Mouse (Mus musculus): ENCODE data around the gene Fuk.
"Not testable (repeated sequence)": the region's sequence is repeated elsewhere in the genome, so short reads cannot be mapped to it uniquely, and the experiment has no call there.

Gene Fuk

DNA sequence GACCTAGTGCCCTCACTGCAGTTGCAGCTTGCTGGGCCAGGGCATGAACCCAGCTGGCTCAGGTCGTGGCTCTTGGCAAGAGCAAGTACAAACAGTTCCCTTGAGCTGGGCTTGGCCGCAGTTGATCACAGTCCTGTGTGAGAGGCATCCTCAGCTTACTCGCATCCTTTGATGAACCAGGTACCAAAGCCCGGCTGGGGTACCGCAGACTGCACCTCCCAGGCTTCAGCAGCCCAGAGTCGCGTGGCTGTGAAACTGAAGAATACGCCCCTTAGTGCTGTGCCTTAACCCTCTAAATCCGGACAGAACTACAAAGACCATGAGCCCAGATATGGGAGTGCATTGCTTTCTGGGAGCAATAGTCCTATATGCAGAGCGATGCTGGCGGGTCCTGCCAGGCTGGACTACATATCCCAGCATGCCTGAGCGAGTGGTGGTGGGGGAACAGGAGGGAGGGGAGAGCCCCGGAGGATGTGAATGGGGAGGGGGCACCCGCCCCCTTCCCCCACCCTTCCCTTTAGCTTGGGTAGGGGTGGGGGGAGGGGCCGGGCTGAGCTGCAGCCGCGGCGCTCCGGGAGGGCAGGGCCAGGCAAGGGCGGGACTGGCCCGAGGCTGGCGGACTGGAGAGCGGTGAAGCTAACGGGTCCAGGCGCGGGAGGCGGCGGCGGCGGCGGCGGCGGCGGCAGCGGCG is 17.2 kb upstream of the Fuk start, which contains the start of gene St3gal2:
TSS of gene St3gal2 (plus strand) at position 582 of the 691 bp plus-strand sequence.
- peak; percentile 89 for DNase-seq (ENCODE audit: low read depth)

DNA sequence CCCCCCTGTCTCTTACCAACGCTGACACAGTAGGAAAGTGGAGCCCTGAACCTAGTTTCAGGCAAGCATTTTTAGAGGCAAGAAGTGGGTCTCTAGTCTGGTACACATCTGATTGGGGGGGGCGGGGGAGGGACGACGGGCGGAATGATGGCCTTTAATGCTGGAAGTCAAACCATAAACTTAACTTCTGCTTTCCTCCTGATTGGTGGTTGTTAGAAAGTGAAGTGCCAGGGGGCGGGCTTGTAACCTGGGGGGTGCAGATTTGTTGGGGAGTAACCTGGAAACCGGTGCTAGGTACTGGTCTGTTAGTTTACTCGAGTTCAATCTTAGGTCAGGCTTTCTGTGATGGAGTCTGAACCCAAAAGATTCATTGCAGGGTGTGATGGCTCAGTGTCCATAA is 16.2 kb upstream of the Fuk start:
- DNase-seq (ENCODE audit: low read depth): no peak

DNA sequence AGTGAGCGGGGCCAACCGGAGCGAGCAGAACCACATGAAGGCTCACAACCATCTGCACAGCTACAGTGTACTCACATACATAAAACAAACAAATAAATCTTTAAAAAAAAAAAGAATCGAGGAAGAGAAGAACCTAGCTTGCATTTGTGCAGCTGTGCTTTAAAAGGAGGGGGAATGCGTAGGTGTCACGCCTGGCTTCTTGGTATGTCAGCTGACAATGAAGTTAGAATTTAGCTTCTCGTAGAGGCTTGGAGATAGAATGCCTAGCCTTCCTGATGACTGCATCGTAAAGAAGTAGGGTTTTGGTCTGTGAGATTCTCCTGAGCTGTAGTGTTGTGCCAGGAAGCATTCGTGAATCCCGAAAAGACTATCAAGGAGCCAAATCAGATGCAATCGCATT is 15.7 kb upstream of the Fuk start:
- DNase-seq (ENCODE audit: low read depth): no peak

DNA sequence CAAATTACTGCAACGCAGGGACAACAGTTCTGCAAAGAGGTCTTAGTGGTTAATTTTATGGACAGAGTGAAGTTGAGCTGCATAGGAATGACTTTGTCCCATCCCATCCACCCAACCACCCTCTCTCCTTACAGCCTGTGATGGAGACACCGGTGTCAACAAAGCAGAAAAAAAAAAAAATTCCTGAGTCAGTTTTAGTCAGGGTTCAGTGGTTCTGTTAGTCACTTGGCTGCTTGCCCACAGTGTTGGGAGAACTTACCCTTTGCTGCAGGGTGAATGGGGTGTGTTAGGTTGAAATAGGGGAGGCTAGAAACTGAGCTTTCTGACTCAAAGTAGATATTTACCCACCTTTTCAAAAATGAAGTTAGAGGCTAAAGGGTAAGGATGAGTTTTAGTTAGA is 15.1 kb upstream of the Fuk start:
- DNase-seq (ENCODE audit: low read depth): no peak

DNA sequence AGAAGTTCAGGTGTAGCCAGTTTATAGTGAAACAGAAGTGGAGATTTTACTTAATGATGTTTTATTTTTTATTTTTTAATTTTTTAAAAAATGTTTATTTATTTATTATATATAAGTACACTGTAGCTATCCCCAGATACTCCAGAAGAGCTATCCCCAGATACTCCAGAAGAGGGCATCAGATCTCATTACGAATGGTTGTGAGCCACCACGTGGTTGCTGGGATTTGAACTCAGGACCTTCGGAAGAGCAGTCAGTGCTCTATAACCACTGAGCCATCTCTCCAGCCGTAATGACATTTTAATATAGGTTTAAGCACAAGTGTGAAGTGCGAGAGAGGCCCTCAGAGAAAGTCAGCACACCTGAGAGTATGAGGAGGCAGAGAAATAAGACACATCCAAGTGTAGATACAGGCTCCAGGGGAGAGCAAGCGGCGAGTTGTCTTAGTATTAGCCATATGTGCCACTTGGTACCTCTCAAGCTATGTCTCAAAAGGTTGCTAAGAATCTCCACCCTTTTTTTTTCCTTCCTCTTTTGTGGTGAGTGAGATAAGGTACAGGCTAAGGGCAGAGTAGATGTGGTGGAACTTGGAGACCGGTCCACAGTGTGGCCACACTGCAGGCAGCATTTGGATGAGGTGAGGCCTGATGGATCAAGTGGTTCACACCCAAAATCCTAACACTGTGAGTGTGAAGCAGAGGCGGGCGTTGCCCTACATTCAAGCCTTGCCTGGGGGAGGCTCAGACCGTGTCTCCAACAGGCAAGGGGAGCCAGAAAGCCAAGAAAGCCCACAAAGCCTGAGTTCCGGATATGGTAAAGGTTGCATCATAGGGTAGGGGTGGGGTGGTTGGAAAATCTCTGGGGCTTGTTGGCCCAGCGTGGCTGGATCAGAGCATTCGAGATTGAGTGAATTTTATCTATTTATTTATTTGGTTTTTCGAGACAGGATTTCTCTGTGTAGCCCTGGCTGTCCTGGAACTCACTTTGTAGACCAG is 9.6 kb upstream of the Fuk start:
- peak; percentile 40 for DNase-seq (ENCODE audit: low read depth)

DNA sequence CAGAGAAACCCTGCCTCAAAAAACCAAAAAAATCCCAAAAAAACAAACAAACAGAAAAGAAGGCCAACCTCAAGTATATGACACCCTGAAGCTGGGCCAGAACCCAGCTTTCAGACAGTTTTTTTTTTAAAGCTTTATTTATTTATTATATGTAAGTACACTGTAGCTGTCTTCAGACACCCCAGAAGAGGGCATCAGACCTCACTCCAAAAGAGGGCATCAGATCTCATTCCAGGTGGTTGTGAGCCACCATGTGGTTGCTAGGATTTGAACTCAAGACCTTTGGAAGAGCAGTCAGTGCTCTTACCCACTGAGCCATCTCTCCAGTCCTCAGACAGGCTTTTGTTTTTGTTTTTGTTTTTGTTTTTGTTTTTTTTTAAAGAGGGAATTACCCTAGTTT is 7.6 kb upstream of the Fuk start:
- DNase-seq (ENCODE audit: low read depth): not testable (repeated sequence)

DNA sequence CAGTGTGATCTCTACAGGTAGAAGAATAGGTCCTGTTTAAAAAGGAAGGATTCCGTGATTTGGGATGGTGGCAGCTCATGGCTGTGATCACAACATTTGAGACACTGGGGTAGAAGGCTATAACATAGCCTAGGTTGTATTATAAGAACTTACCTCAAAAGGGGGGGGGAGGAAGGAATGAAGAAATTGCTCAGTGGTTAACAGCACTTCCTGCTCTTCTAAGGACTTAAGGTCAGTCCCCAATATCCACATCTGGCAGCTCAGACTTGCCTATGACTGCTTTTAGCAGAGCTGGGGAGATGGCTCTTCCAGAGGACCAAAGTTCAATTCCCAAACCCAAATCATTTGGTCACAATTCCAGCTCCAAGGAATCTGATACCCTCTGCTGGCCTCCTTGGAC is 4.4 kb upstream of the Fuk start:
- DNase-seq (ENCODE audit: low read depth): no peak

DNA sequence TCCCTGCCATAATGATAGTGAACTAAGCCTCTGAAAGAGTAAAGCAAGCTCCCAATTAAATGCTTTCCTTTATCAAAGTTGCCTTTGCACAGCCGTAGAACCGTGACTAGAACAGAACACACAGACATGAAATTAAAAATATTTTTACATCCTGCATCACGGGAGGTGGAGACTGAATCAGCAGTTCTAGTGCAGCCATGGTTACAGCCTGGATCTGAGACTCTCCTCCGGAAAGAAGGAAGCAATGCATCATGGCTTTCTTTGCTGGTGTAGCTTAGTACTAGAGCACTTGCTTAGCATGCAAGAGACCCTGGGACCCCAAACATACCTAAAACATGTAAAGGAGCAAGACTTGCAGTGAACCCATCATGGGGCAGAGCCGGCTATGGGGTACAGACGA is 3.1 kb upstream of the Fuk start:
- DNase-seq (ENCODE audit: low read depth): no peak

DNA sequence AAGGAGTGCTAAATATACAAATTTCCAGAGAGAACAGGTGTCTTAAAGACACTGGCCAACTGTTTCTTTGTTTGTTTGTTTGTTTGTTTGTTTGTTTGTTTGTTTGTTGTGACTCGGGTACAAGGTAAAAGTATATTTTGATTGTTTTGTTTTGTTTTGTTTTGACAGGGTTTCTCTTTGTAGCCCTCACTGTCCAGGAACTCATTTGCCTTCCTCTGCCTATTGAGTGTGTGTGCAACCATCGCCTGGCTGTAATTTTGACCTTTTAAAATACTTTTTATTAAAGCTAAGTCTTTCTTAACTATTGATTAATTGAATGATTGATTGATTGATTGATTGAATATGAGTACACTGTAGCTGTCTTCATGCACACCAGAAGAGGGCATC is 284 bp upstream of the Fuk start:
- DNase-seq (ENCODE audit: low read depth): no peak

DNA sequence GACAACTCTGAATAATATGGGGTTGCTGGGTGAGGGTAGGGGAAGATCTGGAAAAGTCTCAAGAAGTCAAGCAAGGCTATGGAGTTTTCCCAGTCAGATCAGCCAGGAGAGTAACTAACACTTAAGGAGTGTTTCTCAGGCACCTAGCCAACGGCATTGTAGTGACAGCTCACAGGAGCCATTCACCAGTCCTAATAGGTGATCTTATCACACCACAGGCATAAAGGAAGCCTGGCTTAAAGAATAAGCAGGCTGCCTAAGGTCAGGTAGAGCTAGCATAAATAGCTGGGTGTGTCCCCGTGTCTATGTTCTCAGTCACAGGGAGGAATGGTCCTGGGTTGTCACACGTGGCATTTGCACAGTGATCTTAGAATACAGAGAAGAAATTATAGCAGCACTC is 1.2 kb downstream of the Fuk start:
- no peak for DNase-seq (ENCODE audit: low read depth)

DNA sequence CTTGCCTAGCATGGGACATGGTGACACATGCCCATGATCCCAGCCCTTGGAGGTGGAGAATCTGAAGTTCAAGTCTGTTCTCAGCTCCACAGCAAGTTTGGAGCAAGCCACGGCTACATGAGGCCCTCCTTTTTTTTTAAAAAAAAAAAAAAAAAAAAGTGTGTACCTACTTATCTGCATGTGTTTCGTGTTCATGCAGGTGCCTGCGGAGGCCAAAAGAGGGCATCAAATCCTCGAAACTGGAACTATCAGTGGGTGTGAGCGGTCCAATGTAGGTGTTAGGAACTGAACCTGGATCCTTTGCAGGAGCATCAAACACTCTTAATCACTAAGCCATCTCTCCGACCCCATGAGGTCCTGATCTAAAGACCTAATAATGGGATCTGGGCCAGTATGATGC is 4.8 kb downstream of the Fuk start:
- no peak for DNase-seq (ENCODE audit: low read depth)

DNA sequence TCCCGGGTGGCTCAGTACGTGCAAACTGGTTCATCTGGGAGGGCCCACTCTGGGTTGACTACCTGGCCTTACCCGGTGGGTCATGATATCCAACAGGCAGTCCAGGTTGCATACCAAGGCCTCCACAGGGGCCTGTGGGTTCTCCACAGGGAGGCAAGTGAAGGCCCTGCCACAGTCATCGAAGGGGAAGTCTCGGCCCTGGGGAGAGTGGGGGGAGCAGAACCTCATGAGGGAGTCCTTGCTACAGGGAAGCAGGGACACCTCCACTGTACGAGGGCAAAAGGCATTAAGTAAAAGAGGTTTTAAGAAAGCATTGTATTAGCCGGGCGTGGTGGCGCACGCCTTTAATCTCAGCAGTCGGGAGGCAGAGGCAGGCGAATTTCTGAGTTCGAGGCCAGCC is 6.5 kb downstream of the Fuk start:
- no peak for DNase-seq (ENCODE audit: low read depth)

DNA sequence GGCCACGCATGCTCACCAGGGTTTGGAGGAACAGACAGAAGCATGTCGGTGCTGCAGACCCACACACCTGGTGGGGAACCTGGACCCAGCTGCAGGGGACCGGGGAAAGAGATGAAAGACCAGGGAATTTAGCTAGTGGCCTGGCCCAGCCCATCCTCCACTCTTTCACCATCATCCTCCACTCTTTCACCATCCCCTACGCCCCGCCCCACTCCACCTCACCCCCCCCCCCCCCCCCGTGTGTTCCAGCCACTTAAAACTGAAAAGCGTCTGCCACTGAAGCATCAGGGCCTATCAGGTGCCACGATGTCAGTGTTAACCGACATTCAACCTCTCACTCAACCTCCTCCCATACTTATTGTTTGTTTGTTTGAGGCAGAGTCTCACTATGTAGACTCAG is 7.0 kb downstream of the Fuk start:
- no peak for DNase-seq (ENCODE audit: low read depth)

DNA sequence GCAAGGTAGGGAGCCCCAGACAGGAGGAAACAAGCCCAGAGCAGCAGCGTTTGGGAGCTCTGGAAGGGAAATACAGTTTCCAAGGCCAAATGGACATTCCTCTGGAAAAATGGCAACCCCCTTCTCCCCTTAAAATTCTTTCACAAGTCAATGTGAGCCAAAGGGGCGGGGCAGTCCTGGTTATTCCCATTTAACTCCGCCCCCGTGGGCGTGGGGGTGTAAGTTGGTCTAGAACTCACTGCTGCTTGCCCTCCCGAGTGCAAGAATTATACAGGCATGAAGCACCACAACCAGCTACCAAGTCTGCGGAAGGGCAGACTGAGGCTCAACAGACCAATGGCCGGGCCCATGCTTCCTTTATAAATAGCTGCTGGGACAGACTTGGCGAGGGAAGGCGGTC is 7.4 kb downstream of the Fuk start:
- DNase-seq (ENCODE audit: low read depth): no peak

DNA sequence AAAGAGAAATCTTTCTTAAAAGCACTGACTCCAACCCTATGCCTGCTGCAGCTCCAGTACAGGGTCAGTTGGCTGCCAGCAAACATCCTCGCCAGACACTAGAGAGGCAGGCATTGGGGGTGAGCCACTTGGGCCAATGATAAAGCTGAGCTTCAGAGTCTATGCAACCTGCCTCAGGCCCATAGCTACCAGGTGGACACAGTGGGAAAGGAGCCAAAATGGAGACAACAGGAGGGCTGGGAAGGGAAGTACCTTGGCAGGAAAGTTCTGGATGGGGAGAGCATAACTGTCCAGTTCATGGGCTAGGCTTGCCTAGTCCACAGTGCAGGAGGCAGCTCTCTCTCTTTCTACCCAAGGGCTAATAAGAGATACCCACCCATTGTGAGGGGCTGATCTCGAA is 9.4 kb downstream of the Fuk start:
- DNase-seq (ENCODE audit: low read depth): no peak

DNA sequence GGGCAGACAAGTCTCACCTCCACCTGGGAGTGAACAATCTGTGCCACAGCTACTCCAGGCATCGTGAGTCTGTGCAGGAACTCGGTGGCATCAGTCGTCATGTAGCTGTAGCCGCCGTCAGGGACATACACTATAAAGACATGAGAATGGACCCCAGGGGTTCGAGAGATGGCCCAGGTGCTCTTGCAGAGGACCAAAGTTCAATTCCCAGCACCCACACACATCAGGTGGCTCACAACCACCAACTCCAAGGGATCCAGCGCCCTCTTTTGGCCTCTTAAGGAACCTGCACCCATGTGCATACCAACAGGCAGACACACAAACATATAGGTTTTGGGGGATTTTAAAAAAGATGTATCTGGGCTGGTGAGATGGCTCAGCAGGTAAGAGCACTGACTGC is 10.2 kb downstream of the Fuk start:
- no peak for DNase-seq (ENCODE audit: low read depth)

DNA sequence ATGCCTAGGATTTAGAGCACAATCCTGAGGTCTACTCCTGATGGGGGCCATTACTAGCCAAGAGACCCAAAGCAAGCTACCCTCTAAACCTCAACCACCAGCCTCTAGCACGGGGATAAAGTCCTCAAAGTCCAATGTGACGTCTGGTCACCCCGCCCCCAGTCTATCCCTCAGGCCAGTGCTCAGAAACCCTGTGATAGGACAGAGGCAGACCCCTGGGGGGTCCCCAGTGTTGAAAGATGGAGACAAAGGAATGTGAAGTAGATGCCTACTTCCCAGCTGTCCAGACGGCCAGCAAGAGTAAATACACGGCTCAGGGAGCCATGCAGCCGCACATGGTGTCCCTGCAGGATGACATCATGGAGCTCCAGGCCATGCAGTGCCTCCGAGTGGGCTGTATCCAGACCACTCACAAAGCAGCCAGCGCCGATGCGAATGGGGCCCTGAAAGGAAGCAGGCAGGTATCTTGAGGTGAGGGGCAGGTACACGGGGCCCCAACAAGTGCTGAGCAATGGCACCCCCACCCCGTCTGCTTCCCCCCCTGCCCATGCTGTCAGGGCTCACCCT is 12.3 kb downstream of the Fuk start:
- DNase-seq (ENCODE audit: low read depth): no peak

DNA sequence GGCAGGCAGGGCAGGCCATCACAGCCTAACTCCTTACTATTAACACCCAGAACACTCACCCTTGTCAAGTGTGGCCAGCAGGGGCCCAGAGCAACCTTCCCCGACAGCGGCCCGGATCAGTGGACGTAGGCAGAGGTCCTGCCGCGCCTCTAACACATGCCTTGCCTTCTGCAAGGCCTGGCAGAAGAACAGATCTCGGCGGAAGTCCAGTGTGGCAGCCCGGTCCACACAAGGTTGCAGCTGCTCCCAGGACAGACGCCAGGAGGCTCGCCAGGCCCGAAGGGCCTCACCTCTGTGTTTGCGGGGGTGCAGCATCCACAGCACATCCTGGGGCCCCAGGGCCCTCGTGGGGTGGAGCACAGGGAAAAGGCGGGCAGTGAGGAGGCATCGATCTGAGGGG is 13.4 kb downstream of the Fuk start:
- no peak for DNase-seq (ENCODE audit: low read depth)

DNA sequence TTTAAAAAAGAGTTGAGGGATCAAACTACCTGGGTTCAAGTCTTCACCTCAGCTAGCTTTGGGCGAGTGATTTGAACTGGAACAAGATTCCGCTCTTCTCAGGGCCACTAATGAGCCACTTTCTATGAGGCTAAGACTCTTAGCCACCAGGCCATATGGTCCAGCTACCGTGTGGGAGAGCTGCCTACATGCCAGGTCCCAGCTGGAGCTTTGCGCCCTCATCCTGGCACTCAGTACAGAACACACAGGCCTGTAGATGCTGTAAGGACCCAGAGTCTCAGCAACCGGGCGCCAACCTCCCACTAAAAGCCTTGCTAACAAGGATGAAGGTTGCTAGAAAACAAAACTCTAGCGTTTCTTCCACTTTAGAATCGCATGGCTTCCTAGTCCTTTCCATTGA is 13.8 kb downstream of the Fuk start:
- no peak for DNase-seq (ENCODE audit: low read depth)

DNA sequence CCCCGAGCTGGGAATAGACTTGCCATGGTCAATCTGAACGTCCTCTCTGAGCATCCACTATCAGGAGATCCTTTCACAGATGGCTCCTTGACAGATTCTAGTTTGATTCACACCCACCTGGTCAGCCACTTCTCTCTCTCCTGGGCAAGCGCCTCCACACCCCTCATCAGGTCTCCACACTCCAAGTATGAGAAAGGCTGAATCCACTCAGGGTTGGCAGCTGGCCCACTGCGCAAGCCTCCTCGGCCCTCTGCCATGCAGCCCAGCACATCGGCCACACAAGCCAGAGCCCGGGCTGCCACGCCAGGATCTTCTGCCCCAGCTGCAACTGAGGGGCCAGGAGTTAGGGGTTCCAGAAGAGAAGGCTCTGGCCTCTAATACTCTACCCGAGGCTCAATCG is 14.7 kb downstream of the Fuk start:
- no peak for DNase-seq (ENCODE audit: low read depth)

DNA sequence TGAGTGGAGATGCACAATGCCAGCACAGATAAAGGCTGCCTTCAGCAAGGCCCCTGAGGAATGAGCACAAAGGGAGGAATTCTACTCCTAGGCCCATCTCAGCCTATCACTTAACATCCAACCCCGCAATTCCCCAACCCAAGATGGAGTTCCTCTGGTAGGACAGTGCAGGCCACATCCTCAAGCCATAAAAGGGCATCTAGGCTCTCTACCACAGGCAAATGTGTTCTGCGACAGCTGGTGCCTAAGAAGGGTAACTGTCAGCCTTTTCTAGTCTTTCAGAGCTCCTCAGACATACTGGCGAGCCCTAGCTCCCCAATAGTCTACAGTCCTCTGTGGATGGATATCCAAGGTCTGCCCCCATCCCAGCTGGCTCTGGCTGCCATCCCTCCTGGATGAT is 15.7 kb downstream of the Fuk start:
- DNase-seq (ENCODE audit: low read depth): no peak

DNA sequence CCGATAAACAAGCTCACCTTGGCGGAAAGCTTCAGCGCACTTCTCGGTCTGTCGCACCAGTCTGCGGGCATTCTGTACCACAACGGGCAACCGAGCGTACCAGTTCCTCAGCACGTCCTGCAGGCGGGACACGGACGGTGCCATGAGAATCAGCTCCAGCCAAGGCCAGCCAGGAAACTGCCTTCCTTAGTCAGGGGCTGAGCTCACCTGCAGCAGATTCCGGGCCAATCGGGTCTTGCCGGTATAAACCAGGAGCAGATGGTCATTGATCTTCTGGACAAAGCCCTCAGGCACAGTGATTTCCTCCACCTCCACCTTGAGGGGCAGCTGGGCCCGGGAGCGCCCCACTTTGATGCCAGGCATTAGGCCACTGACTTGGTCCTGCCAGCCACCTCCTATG is 18.5 kb downstream of the Fuk start:
- no peak for DNase-seq (ENCODE audit: low read depth)

DNA sequence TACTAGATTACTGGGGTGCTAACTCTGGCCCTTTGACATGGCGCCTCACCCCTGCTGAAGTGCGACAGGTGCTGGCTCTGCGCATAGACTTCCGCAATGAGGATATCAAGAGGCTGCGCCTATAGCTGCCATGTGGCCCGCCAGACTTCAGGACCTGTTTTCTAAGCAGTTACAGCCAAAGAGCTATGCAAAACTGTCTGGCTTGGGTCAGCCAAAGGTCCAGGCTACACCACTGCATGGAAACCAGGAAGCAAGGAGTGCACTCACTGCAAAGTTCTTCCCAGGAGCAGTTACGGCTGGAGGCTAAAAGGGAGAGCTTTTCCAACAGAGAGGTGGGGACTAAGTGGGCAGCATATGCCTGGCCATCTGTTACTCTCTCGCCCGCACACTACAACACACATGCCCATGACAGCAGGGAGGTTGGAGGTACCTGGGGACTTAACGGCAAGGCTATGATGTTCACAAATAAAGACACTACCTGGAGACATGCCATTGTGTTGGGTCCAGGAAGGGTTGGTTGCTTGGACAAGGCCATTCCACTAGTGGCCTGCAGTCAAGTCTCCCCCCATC is 20.5 kb downstream of the Fuk start:
- no peak for DNase-seq (ENCODE audit: low read depth)

All from induced T-regulatory cell, adult 2 months (primary cell).